Mouse (Mus musculus): Measurements from ENCODE around the gene Tnks1bp1.

DNA sequence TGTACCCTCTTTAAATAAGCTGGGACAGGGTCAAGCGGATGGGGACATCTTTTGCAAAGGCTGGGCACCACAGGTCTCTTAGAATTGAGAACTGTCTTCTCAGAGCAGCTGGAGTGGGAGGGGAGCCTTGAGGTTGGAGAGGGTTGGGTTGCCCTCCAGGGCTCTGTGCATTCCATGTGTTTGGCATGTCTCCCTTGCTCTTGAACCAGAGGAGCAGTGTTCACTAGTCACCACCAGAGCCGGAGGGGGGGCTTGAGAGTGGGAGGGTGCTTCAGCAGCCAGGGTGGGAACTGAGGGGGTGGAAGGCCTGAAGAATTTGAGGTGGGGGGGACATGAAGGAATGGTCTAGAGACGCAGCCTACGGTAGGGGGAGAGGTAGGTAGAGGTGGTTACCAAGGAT is 1.5 kb downstream of the Tnks1bp1 start:
- TF ChIP-seq CTCF (IDR thresholded peaks at IDR 0.05; ENCODE audit: low read depth) = no peak
- TF ChIP-seq EP300 (IDR thresholded peaks at IDR 0.05; ENCODE audit: low read depth) = no peak
